Mouse (Mus musculus) fat pad, adult 2 months (tissue): ENCODE results near the gene Ehhadh.

ENCODE experiments used
- DNase-seq: peaks from one replicate; pipeline ENCODE4 v3.0.0-alpha.2; 2011; ENCODE audit warnings: low read depth, low spot score; ENCODE audit errors: extremely low read depth

Gene Ehhadh

GRCm38 (mm10) chr16:21742191-21742870 lies 45.3 kb downstream of the Ehhadh start:
- no peak for DNase-seq

GRCm38 (mm10) chr16:21741542-21741941 lies 46.1 kb downstream of the Ehhadh start:
- DNase-seq = no peak

- no peak for DNase-seq
These were observed 52.0 kb downstream of the Ehhadh start for GRCm38 (mm10) chr16:21735638-21736037.

- DNase-seq = no peak
These were observed 59.7 kb downstream of the Ehhadh start for GRCm38 (mm10) chr16:21727897-21728364.

- no peak for DNase-seq
These were observed 60.2 kb downstream of the Ehhadh start for GRCm38 (mm10) chr16:21727421-21727820.

GRCm38 (mm10) chr16:21724261-21724660 lies 63.3 kb downstream of the Ehhadh start:
- DNase-seq = no peak

GRCm38 (mm10) chr16:21719770-21720169 lies 67.8 kb downstream of the Ehhadh start:
- DNase-seq = no peak

- no peak for DNase-seq
These were observed 73.1 kb downstream of the Ehhadh start for GRCm38 (mm10) chr16:21714516-21714915.
